Mouse (Mus musculus): ENCODE data around the gene Akap7.

DNA sequence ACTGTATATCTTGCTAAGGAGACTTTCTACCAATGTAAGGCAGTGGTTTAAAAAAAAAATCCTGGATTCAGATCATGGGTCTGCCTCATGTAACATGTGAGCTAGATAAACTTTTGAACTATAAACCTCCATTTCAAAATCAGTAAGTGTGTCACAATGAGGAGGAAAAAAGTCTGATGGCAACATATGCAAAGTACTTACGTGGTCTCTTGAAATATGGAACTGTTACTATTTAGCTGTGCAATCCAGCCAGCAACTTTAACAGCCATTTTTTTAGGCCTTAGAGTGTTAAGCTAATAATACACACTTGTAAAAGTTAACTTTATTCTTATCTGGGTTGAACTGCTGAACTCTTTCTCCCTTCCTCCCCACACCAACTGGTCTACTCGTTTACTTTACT lies 181.6 kb downstream of the Akap7 start:
- no peak for TF ChIP-seq POLR2A (IDR thresholded peaks at IDR 0.05; ENCODE audit: borderline replicate concordance, control insufficient read depth, low read depth, low read length)
- no peak for TF ChIP-seq CTCF (IDR thresholded peaks at IDR 0.05; ENCODE audit: control insufficient read depth, insufficient read depth, low read length)
